Mouse (Mus musculus): ENCODE measurements around the gene Lrtm1. TPM values are rescaled to one million over a fixed set of nuclear protein-coding genes. Genes with fewer than 3 reads are reported as not detected.

Lrtm1 gene
- polyA plus RNA-seq, 1 experiment from 2014 or later, result 0.20 TPM

- H3K36me3 ChIP-seq (ENCODE audit: control insufficient read depth, insufficient read depth, low read length), result no peaks in the 10 kb centered on the region
- peak overlapping the region; percentile 39; the same call in 1 of the 2 replicates for H3K27ac ChIP-seq (ENCODE audit: low read length)
- ATAC-seq, result no peak
- no peaks in the 10 kb centered on the region for H3K9me3 ChIP-seq (replicated peaks; ENCODE audit: control insufficient read depth, low read length, poor library complexity, severe bottlenecking)
- H3K4me1 ChIP-seq (ENCODE audit: control insufficient read depth, insufficient read depth, low read length), result peaks cover 20% of the 10 kb centered on the region
- H3K4me2 ChIP-seq (ENCODE audit: low read length), result no peak overlapping the region
- 55% methylated on average over 6 of the region's 6 CpGs for WGBS
- no peak overlapping the region for H3K4me3 ChIP-seq (ENCODE audit: low read depth, low read length)
- no peak overlapping the region for H3K9ac ChIP-seq (ENCODE audit: low read depth, low read length)
- no peaks in the 10 kb centered on the region for H3K27me3 ChIP-seq (ENCODE audit: control insufficient read depth, insufficient read depth, low read depth, low read length)
Observed at GRCm38 (mm10) chr14:29028391-29029106, 10.5 kb downstream of the Lrtm1 start.

GRCm38 (mm10) chr14:29029107-29029469, 11.1 kb downstream of the Lrtm1 start:
- Histone ChIP-seq H3K4me3 (ENCODE audit: low read depth, low read length) (no peak overlapping the region), H3K36me3 (ENCODE audit: control insufficient read depth, insufficient read depth, low read length) (no peaks in the 10 kb centered on the region), H3K9me3 (replicated peaks; ENCODE audit: control insufficient read depth, low read length, poor library complexity, severe bottlenecking) (no peaks in the 10 kb centered on the region), H3K27me3 (ENCODE audit: control insufficient read depth, insufficient read depth, low read depth, low read length) (no peaks in the 10 kb centered on the region), H3K27ac (ENCODE audit: low read length) (no peak overlapping the region), H3K4me1 (ENCODE audit: control insufficient read depth, insufficient read depth, low read length) (peaks cover 20% of the 10 kb centered on the region), H3K9ac (ENCODE audit: low read depth, low read length) (no peak overlapping the region), H3K4me2 (ENCODE audit: low read length) (no peak overlapping the region)
- 35% methylated on average over 2 of the region's 2 CpGs for whole genome bisulfite sequencing
- no peak for ATAC-seq

GRCm38 (mm10) chr14:29029896-29030420, 11.9 kb downstream of the Lrtm1 start:
- Histone ChIP-seq H3K4me2 (ENCODE audit: low read length) (no peak overlapping the region), H3K9me3 (replicated peaks; ENCODE audit: control insufficient read depth, low read length, poor library complexity, severe bottlenecking) (no peaks in the 10 kb centered on the region), H3K27ac (ENCODE audit: low read length) (no peak overlapping the region), H3K9ac (ENCODE audit: low read depth, low read length) (no peak overlapping the region), H3K36me3 (ENCODE audit: control insufficient read depth, insufficient read depth, low read length) (no peaks in the 10 kb centered on the region), H3K4me3 (ENCODE audit: low read depth, low read length) (no peak overlapping the region), H3K4me1 (ENCODE audit: control insufficient read depth, insufficient read depth, low read length) (peaks cover 20% of the 10 kb centered on the region), H3K27me3 (ENCODE audit: control insufficient read depth, insufficient read depth, low read depth, low read length) (no peaks in the 10 kb centered on the region)
- 65% methylated on average over 11 of the region's 11 CpGs for WGBS
- no peak for ATAC-seq

- Histone ChIP-seq H3K9me3 (replicated peaks; ENCODE audit: control insufficient read depth, low read length, poor library complexity, severe bottlenecking) (no peaks in the 10 kb centered on the region), H3K4me2 (ENCODE audit: low read length) (no peak overlapping the region), H3K27me3 (ENCODE audit: control insufficient read depth, insufficient read depth, low read depth, low read length) (no peaks in the 10 kb centered on the region), H3K36me3 (ENCODE audit: control insufficient read depth, insufficient read depth, low read length) (no peaks in the 10 kb centered on the region), H3K27ac (ENCODE audit: low read length) (no peak overlapping the region), H3K4me1 (ENCODE audit: control insufficient read depth, insufficient read depth, low read length) (peaks cover 20% of the 10 kb centered on the region), H3K4me3 (ENCODE audit: low read depth, low read length) (no peak overlapping the region), H3K9ac (ENCODE audit: low read depth, low read length) (no peak overlapping the region)
- ATAC-seq, result peak; percentile 48; the same call in 1 of the 2 replicates
- 30% methylated on average over 9 of the region's 9 CpGs for whole genome bisulfite sequencing
Observed at GRCm38 (mm10) chr14:29030519-29030918, 12.5 kb downstream of the Lrtm1 start.

- WGBS, result 100% methylated on average over 1 of the region's 1 CpGs
- ATAC-seq, result no peak
- H3K27ac ChIP-seq (ENCODE audit: low read length), result no peak overlapping the region
- peaks cover 20% of the 10 kb centered on the region for H3K4me1 ChIP-seq (ENCODE audit: control insufficient read depth, insufficient read depth, low read length)
- H3K9me3 ChIP-seq (replicated peaks; ENCODE audit: control insufficient read depth, low read length, poor library complexity, severe bottlenecking), result no peaks in the 10 kb centered on the region
- H3K36me3 ChIP-seq (ENCODE audit: control insufficient read depth, insufficient read depth, low read length), result no peaks in the 10 kb centered on the region
- H3K27me3 ChIP-seq (ENCODE audit: control insufficient read depth, insufficient read depth, low read depth, low read length), result no peaks in the 10 kb centered on the region
- H3K4me3 ChIP-seq (ENCODE audit: low read depth, low read length), result no peak overlapping the region
- no peak overlapping the region for H3K4me2 ChIP-seq (ENCODE audit: low read length)
- no peak overlapping the region for H3K9ac ChIP-seq (ENCODE audit: low read depth, low read length)
Observed at GRCm38 (mm10) chr14:29031858-29032395, 13.9 kb downstream of the Lrtm1 start.

GRCm38 (mm10) chr14:29038246-29038645, 20.2 kb downstream of the Lrtm1 start:
- 73% methylated on average over 5 of the region's 5 CpGs for WGBS
- H3K4me1 ChIP-seq (ENCODE audit: control insufficient read depth, insufficient read depth, low read length), result no peaks in the 10 kb centered on the region
- H3K27ac ChIP-seq (ENCODE audit: low read length), result no peak overlapping the region
- ATAC-seq, result no peak
- H3K4me3 ChIP-seq (ENCODE audit: low read depth, low read length), result no peak overlapping the region
- no peaks in the 10 kb centered on the region for H3K27me3 ChIP-seq (ENCODE audit: control insufficient read depth, insufficient read depth, low read depth, low read length)
- no peaks in the 10 kb centered on the region for H3K9me3 ChIP-seq (replicated peaks; ENCODE audit: control insufficient read depth, low read length, poor library complexity, severe bottlenecking)
- no peaks in the 10 kb centered on the region for H3K36me3 ChIP-seq (ENCODE audit: control insufficient read depth, insufficient read depth, low read length)
- H3K4me2 ChIP-seq (ENCODE audit: low read length), result no peak overlapping the region
- H3K9ac ChIP-seq (ENCODE audit: low read depth, low read length), result no peak overlapping the region

- Histone ChIP-seq H3K4me2 (ENCODE audit: low read length) (no peak overlapping the region), H3K9ac (ENCODE audit: low read depth, low read length) (no peak overlapping the region), H3K27me3 (ENCODE audit: control insufficient read depth, insufficient read depth, low read depth, low read length) (no peaks in the 10 kb centered on the region), H3K4me1 (ENCODE audit: control insufficient read depth, insufficient read depth, low read length) (no peaks in the 10 kb centered on the region), H3K36me3 (ENCODE audit: control insufficient read depth, insufficient read depth, low read length) (no peaks in the 10 kb centered on the region), H3K4me3 (ENCODE audit: low read depth, low read length) (no peak overlapping the region), H3K27ac (ENCODE audit: low read length) (no peak overlapping the region), H3K9me3 (replicated peaks; ENCODE audit: control insufficient read depth, low read length, poor library complexity, severe bottlenecking) (no peaks in the 10 kb centered on the region)
- 76% methylated on average over 9 of the region's 9 CpGs for WGBS
- ATAC-seq, result no peak
Observed at GRCm38 (mm10) chr14:29040606-29041364, 22.8 kb downstream of the Lrtm1 start.

GRCm38 (mm10) chr14:29041498-29041897, 23.5 kb downstream of the Lrtm1 start:
- 92% methylated on average over 1 of the region's 1 CpGs for WGBS
- no peak overlapping the region for H3K27ac ChIP-seq (ENCODE audit: low read length)

GRCm38 (mm10) chr14:29042355-29042754, 24.3 kb downstream of the Lrtm1 start:
- no peak for ATAC-seq
- no peaks in the 10 kb centered on the region for H3K4me1 ChIP-seq (ENCODE audit: control insufficient read depth, insufficient read depth, low read length)
- no peak overlapping the region for H3K9ac ChIP-seq (ENCODE audit: low read depth, low read length)
- H3K27me3 ChIP-seq (ENCODE audit: control insufficient read depth, insufficient read depth, low read depth, low read length), result no peaks in the 10 kb centered on the region
- H3K36me3 ChIP-seq (ENCODE audit: control insufficient read depth, insufficient read depth, low read length), result no peaks in the 10 kb centered on the region
- WGBS, result 81% methylated on average over 1 of the region's 1 CpGs
- H3K27ac ChIP-seq (ENCODE audit: low read length), result no peak overlapping the region
- no peak overlapping the region for H3K4me2 ChIP-seq (ENCODE audit: low read length)
- H3K9me3 ChIP-seq (replicated peaks; ENCODE audit: control insufficient read depth, low read length, poor library complexity, severe bottlenecking), result no peaks in the 10 kb centered on the region
- H3K4me3 ChIP-seq (ENCODE audit: low read depth, low read length), result no peak overlapping the region

More at GRCm38 (mm10) chr14:29041498-29041897, 23.5 kb downstream of the Lrtm1 start:
- Histone ChIP-seq H3K9ac (ENCODE audit: low read depth, low read length) (no peak overlapping the region), H3K4me3 (ENCODE audit: low read depth, low read length) (no peak overlapping the region), H3K36me3 (ENCODE audit: control insufficient read depth, insufficient read depth, low read length) (no peaks in the 10 kb centered on the region), H3K27me3 (ENCODE audit: control insufficient read depth, insufficient read depth, low read depth, low read length) (no peaks in the 10 kb centered on the region), H3K4me2 (ENCODE audit: low read length) (no peak overlapping the region), H3K4me1 (ENCODE audit: control insufficient read depth, insufficient read depth, low read length) (no peaks in the 10 kb centered on the region), H3K9me3 (replicated peaks; ENCODE audit: control insufficient read depth, low read length, poor library complexity, severe bottlenecking) (no peaks in the 10 kb centered on the region)
- ATAC-seq, result no peak

Measured in midbrain, embryonic 16.5 days (tissue).